Mouse (Mus musculus): ENCODE measurements around the gene Hcn2. TPM values are rescaled to one million over a fixed set of nuclear protein-coding genes. Genes with fewer than 3 reads are reported as not detected.

The Hcn2 gene
- polyA plus RNA-seq (2014; fragmentation: Illumina TruSeq; extraction: RNeasy Lipid Tissue Mini Kit (QIAGEN cat#74804); ENCODE audit: low read depth, low replicate concordance): 13.4 TPM

GRCm38 (mm10) chr10:79716254-79716987 is at the start of gene Hcn2:
Hcn2 (plus strand) TSS chr10:79716634.

GRCm38 (mm10) chr10:79668771-79669575 is 47.5 kb upstream of the Hcn2 start, which contains the start of gene Tpgs1:
Tpgs1 (plus strand) TSS chr10:79669369.

GRCm38 (mm10) chr10:79681591-79682245 is 34.7 kb upstream of the Hcn2 start, which contains the start of gene Cdc34:
Cdc34 (plus strand) TSS chr10:79682195.

GRCm38 (mm10) chr10:79688720-79689119 is 27.7 kb upstream of the Hcn2 start, which contains the start of gene Gzmm:
Gzmm (plus strand) TSS chr10:79689020.

GRCm38 (mm10) chr10:79704065-79704969 is 12.1 kb upstream of the Hcn2 start, which contains the start of gene Bsg:
Bsg (plus strand) TSS chr10:79704491.

GRCm38 (mm10) chr10:79745898-79746773 is 29.7 kb downstream of the Hcn2 start, which contains the start of gene Polrmt:
Polrmt (minus strand) TSS chr10:79746581.

GRCm38 (mm10) chr10:79754856-79755516 is 38.6 kb downstream of the Hcn2 start, which contains the start of gene Fgf22:
Fgf22 (plus strand) TSS chr10:79755076.

GRCm38 (mm10) chr10:79766508-79767325 is 50.3 kb downstream of the Hcn2 start, which contains the start of gene Rnf126:
Rnf126 (minus strand) TSS chr10:79766952.

GRCm38 (mm10) chr10:79777103-79777531 is 60.7 kb downstream of the Hcn2 start, which contains the start of gene Fstl3:
Fstl3 (plus strand) TSS chr10:79777272.

Other genes starting within 250 kb of the Hcn2 start
- not detected for gene Vmn2r83, start 247.9 kb upstream of the Hcn2 start, polyA plus RNA-seq (2014; fragmentation: Illumina TruSeq; extraction: RNeasy Lipid Tissue Mini Kit (QIAGEN cat#74804); ENCODE audit: low read depth, low replicate concordance)
- gene Plpp2, start 182.8 kb upstream of the Hcn2 start, polyA plus RNA-seq (2014; fragmentation: Illumina TruSeq; extraction: RNeasy Lipid Tissue Mini Kit (QIAGEN cat#74804); ENCODE audit: low read depth, low replicate concordance): 3.2 TPM
- gene Mier2, start 161.4 kb upstream of the Hcn2 start, polyA plus RNA-seq (2014; fragmentation: Illumina TruSeq; extraction: RNeasy Lipid Tissue Mini Kit (QIAGEN cat#74804); ENCODE audit: low read depth, low replicate concordance): 14.6 TPM
- gene Theg, start 129.3 kb upstream of the Hcn2 start, polyA plus RNA-seq (2014; fragmentation: Illumina TruSeq; extraction: RNeasy Lipid Tissue Mini Kit (QIAGEN cat#74804); ENCODE audit: low read depth, low replicate concordance): not detected
- gene C2cd4c, start 102.6 kb upstream of the Hcn2 start, polyA plus RNA-seq (2014; fragmentation: Illumina TruSeq; extraction: RNeasy Lipid Tissue Mini Kit (QIAGEN cat#74804); ENCODE audit: low read depth, low replicate concordance): not detected
- gene Shc2, start 78.7 kb upstream of the Hcn2 start, polyA plus RNA-seq (2014; fragmentation: Illumina TruSeq; extraction: RNeasy Lipid Tissue Mini Kit (QIAGEN cat#74804); ENCODE audit: low read depth, low replicate concordance): 2.7 TPM
- gene Odf3l2, start 70.9 kb upstream of the Hcn2 start, polyA plus RNA-seq (2014; fragmentation: Illumina TruSeq; extraction: RNeasy Lipid Tissue Mini Kit (QIAGEN cat#74804); ENCODE audit: low read depth, low replicate concordance): not detected
- not detected for gene Madcam1, start 52.1 kb upstream of the Hcn2 start, polyA plus RNA-seq (2014; fragmentation: Illumina TruSeq; extraction: RNeasy Lipid Tissue Mini Kit (QIAGEN cat#74804); ENCODE audit: low read depth, low replicate concordance)
- gene Tpgs1, start 47.3 kb upstream of the Hcn2 start, polyA plus RNA-seq (2014; fragmentation: Illumina TruSeq; extraction: RNeasy Lipid Tissue Mini Kit (QIAGEN cat#74804); ENCODE audit: low read depth, low replicate concordance): 15.6 TPM
- 255 TPM for gene Cdc34, start 34.4 kb upstream of the Hcn2 start, polyA plus RNA-seq (2014; fragmentation: Illumina TruSeq; extraction: RNeasy Lipid Tissue Mini Kit (QIAGEN cat#74804); ENCODE audit: low read depth, low replicate concordance)
- gene Gzmm, start 27.6 kb upstream of the Hcn2 start, polyA plus RNA-seq (2014; fragmentation: Illumina TruSeq; extraction: RNeasy Lipid Tissue Mini Kit (QIAGEN cat#74804); ENCODE audit: low read depth, low replicate concordance): 9.9 TPM
- 2,003 TPM for gene Bsg, start 12.1 kb upstream of the Hcn2 start, polyA plus RNA-seq (2014; fragmentation: Illumina TruSeq; extraction: RNeasy Lipid Tissue Mini Kit (QIAGEN cat#74804); ENCODE audit: low read depth, low replicate concordance)
- 44.1 TPM for gene Polrmt, start 29.9 kb downstream of the Hcn2 start, polyA plus RNA-seq (2014; fragmentation: Illumina TruSeq; extraction: RNeasy Lipid Tissue Mini Kit (QIAGEN cat#74804); ENCODE audit: low read depth, low replicate concordance)
- gene Fgf22, start 38.4 kb downstream of the Hcn2 start, polyA plus RNA-seq (2014; fragmentation: Illumina TruSeq; extraction: RNeasy Lipid Tissue Mini Kit (QIAGEN cat#74804); ENCODE audit: low read depth, low replicate concordance): not detected
- gene Rnf126, start 50.3 kb downstream of the Hcn2 start, polyA plus RNA-seq (2014; fragmentation: Illumina TruSeq; extraction: RNeasy Lipid Tissue Mini Kit (QIAGEN cat#74804); ENCODE audit: low read depth, low replicate concordance): 22.6 TPM
- 8.3 TPM for gene Fstl3, start 60.6 kb downstream of the Hcn2 start, polyA plus RNA-seq (2014; fragmentation: Illumina TruSeq; extraction: RNeasy Lipid Tissue Mini Kit (QIAGEN cat#74804); ENCODE audit: low read depth, low replicate concordance)
- gene Prss57, start 74.3 kb downstream of the Hcn2 start, polyA plus RNA-seq (2014; fragmentation: Illumina TruSeq; extraction: RNeasy Lipid Tissue Mini Kit (QIAGEN cat#74804); ENCODE audit: low read depth, low replicate concordance): not detected
- gene Palm, start 76.9 kb downstream of the Hcn2 start, polyA plus RNA-seq (2014; fragmentation: Illumina TruSeq; extraction: RNeasy Lipid Tissue Mini Kit (QIAGEN cat#74804); ENCODE audit: low read depth, low replicate concordance): 53.4 TPM
- 0.99 TPM for gene Misp, start 104.4 kb downstream of the Hcn2 start, polyA plus RNA-seq (2014; fragmentation: Illumina TruSeq; extraction: RNeasy Lipid Tissue Mini Kit (QIAGEN cat#74804); ENCODE audit: low read depth, low replicate concordance)
- 38.6 TPM for gene Ptbp1, start 137.8 kb downstream of the Hcn2 start, polyA plus RNA-seq (2014; fragmentation: Illumina TruSeq; extraction: RNeasy Lipid Tissue Mini Kit (QIAGEN cat#74804); ENCODE audit: low read depth, low replicate concordance)
- gene Prtn3, start 157.8 kb downstream of the Hcn2 start, polyA plus RNA-seq (2014; fragmentation: Illumina TruSeq; extraction: RNeasy Lipid Tissue Mini Kit (QIAGEN cat#74804); ENCODE audit: low read depth, low replicate concordance): not detected
- gene Plppr3, start 158.0 kb downstream of the Hcn2 start, polyA plus RNA-seq (2014; fragmentation: Illumina TruSeq; extraction: RNeasy Lipid Tissue Mini Kit (QIAGEN cat#74804); ENCODE audit: low read depth, low replicate concordance): 0.34 TPM
- gene Elane, start 169.6 kb downstream of the Hcn2 start, polyA plus RNA-seq (2014; fragmentation: Illumina TruSeq; extraction: RNeasy Lipid Tissue Mini Kit (QIAGEN cat#74804); ENCODE audit: low read depth, low replicate concordance): not detected
- gene Cfd, start 174.2 kb downstream of the Hcn2 start, polyA plus RNA-seq (2014; fragmentation: Illumina TruSeq; extraction: RNeasy Lipid Tissue Mini Kit (QIAGEN cat#74804); ENCODE audit: low read depth, low replicate concordance): 72.1 TPM
- 25.5 TPM for gene Med16, start 192.3 kb downstream of the Hcn2 start, polyA plus RNA-seq (2014; fragmentation: Illumina TruSeq; extraction: RNeasy Lipid Tissue Mini Kit (QIAGEN cat#74804); ENCODE audit: low read depth, low replicate concordance)
- gene Gm26602, start 194.2 kb downstream of the Hcn2 start, polyA plus RNA-seq (2014; fragmentation: Illumina TruSeq; extraction: RNeasy Lipid Tissue Mini Kit (QIAGEN cat#74804); ENCODE audit: low read depth, low replicate concordance): not detected
- 0.55 TPM for gene Kiss1r, start 200.3 kb downstream of the Hcn2 start, polyA plus RNA-seq (2014; fragmentation: Illumina TruSeq; extraction: RNeasy Lipid Tissue Mini Kit (QIAGEN cat#74804); ENCODE audit: low read depth, low replicate concordance)
- gene R3hdm4, start 204.6 kb downstream of the Hcn2 start, polyA plus RNA-seq (2014; fragmentation: Illumina TruSeq; extraction: RNeasy Lipid Tissue Mini Kit (QIAGEN cat#74804); ENCODE audit: low read depth, low replicate concordance): 70.4 TPM
- 1.1 TPM for gene Arid3a, start 210.4 kb downstream of the Hcn2 start, polyA plus RNA-seq (2014; fragmentation: Illumina TruSeq; extraction: RNeasy Lipid Tissue Mini Kit (QIAGEN cat#74804); ENCODE audit: low read depth, low replicate concordance)
- 21.5 TPM for gene Wdr18, start 243.5 kb downstream of the Hcn2 start, polyA plus RNA-seq (2014; fragmentation: Illumina TruSeq; extraction: RNeasy Lipid Tissue Mini Kit (QIAGEN cat#74804); ENCODE audit: low read depth, low replicate concordance)